Mouse (Mus musculus): ENCODE results near the gene Phex.

GRCm38 (mm10) chrX:157180845-157181244 is 234.3 kb downstream of the Phex start:
- TF ChIP-seq POLR2A (IDR thresholded peaks at IDR 0.05; ENCODE audit: low read depth, low read length) (no peak), CTCF (IDR thresholded peaks at IDR 0.05; ENCODE audit: extremely low read depth, insufficient read length, insufficient replicate concordance, low read depth, low read length) (no peak)
